Mouse (Mus musculus) gastrocnemius, adult 2 months (tissue): ENCODE measurements around the gene Hpd. TPM values are rescaled to one million over a fixed set of nuclear protein-coding genes. Genes with fewer than 3 reads are reported as not detected.

Experiments
- DNase-seq: peaks from one replicate; pipeline ENCODE4 v3.0.0; 2022
- H3K27ac ChIP-seq: fragments of 200-600 bp; 2 replicates; pipeline ENCODE4 v1.8.1; 2022; ENCODE audit warnings: mild to moderate bottlenecking
- H3K4me3 ChIP-seq: fragments of 200-600 bp; 2 replicates; pipeline ENCODE4 v1.8.1; 2022; ENCODE audit warnings: mild to moderate bottlenecking, moderate library complexity
- CTCF ChIP-seq: fragments of 200-600 bp; IDR thresholded peaks from 2 replicates; pipeline ENCODE4 v1.8.1; 2022; ENCODE audit warnings: antibody characterized with exemption, mild to moderate bottlenecking, moderate library complexity
- intact Hi-C: fragments of 180-260 bp; cut with DNase I; formaldehyde crosslinking; loops from one replicate; pipeline ENCODE4 v1.15.1; 2025
- total RNA-seq, 2 experiments: library from RNA; stranded (reverse); gene quantifications; 2 replicates each; pipeline ENCODE4 v1.2.3; 2021

Gene Hpd
- total RNA-seq, 2 experiments from 2014 or later: not detected

DNA sequence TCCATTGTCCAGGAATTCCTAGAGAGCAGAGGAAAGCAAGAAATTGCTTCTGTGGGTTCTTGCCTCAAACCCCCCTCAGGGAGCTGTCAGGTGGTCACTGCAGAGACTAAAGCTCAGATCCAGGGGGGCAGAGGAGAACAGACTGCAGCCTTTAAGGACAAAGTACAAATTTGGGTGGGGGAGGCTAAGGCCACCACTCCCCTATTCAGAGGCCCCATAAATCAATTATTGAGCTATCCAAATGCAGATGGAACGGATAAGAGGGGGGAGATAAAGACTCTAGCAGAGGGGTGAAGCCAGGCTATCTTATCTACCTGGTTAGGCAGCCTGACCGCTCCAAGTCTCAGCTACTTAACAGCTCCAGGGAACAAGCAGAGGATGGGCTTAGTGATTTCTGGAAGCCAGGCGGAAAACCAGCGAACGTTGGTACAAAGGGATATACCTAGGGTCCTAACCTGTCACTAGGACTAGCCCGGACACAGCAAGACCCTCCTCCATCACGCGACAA lies 47.6 kb downstream of the Hpd start:
- intact Hi-C loops: no loop called here
- DNase-seq: peak; percentile 23
- Histone ChIP-seq H3K27ac (peak overlapping the region; percentile 98), H3K4me3 (peak overlapping the region; percentile 88)
- TF ChIP-seq CTCF: no peak

- Histone ChIP-seq H3K27ac (peak overlapping the region; percentile 98), H3K4me3 (peak overlapping the region; percentile 88)
- peak; percentile 93 for DNase-seq
- intact Hi-C loops: no loop called here
- TF ChIP-seq CTCF: no peak
Measured at GRCm38 (mm10) chr5:123134186-123134874, 48.2 kb downstream of the Hpd start.

GRCm38 (mm10) chr5:123133784-123134143 lies 48.8 kb downstream of the Hpd start:
- TF ChIP-seq CTCF: no peak
- peak overlapping the region; percentile 88 for H3K4me3 ChIP-seq
- peak; percentile 54 for DNase-seq
- intact Hi-C loops: loop anchor here (1.0 to 2.0 kb wide), 3 partner anchors 15 to 69 kb away; no protein-coding TSS in a partner anchor
- peak overlapping the region; percentile 98 for H3K27ac ChIP-seq

GRCm38 (mm10) chr5:123133083-123133783 lies 49.3 kb downstream of the Hpd start:
- TF ChIP-seq CTCF: no peak; the same call in 1 of the 2 replicates
- H3K27ac ChIP-seq: peak overlapping the region; percentile 98
- peak; percentile 88 for DNase-seq
- peak overlapping the region; percentile 88 for H3K4me3 ChIP-seq
- intact Hi-C loops: loop anchor here (1.0 to 2.0 kb wide), 3 partner anchors 14 to 68 kb away; no protein-coding TSS in a partner anchor

- peak; percentile 87 for DNase-seq
- TF ChIP-seq CTCF: peak; percentile 93
- Histone ChIP-seq H3K27ac (peak within 1 kb of the TSS; percentile 98), H3K4me3 (peak within 1 kb of the TSS; percentile 88)
- intact Hi-C loops: loop anchor here (1.0 to 2.0 kb wide), 3 partner anchors 14 to 68 kb away; no protein-coding TSS in a partner anchor
Measured at GRCm38 (mm10) chr5:123132308-123133071, 50.0 kb downstream of the Hpd start, which contains the start of gene Rhof. Gene Rhof, minus strand, starts transcription at chr5:123132692.

DNA sequence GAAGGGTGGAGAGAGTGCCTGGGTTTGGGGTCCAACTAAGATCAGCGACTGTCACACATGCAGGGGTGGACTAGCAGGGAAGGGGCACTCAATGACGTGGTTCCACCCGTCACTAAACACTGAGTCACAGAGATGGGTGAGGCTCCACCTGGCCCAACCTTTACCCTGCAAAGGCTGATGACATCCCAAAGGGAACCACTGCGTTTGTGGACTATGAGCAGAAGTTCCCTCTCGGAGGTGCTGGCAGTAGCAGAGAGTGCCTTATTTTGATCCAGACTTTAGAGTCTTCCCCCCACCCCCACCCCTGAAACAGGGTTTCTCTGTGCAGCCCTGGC lies 51.7 kb downstream of the Hpd start:
- no peak overlapping the region for H3K27ac ChIP-seq
- no peak for DNase-seq
- TF ChIP-seq CTCF: no peak
- H3K4me3 ChIP-seq: no peak overlapping the region
- intact Hi-C loops: no loop called here

DNA sequence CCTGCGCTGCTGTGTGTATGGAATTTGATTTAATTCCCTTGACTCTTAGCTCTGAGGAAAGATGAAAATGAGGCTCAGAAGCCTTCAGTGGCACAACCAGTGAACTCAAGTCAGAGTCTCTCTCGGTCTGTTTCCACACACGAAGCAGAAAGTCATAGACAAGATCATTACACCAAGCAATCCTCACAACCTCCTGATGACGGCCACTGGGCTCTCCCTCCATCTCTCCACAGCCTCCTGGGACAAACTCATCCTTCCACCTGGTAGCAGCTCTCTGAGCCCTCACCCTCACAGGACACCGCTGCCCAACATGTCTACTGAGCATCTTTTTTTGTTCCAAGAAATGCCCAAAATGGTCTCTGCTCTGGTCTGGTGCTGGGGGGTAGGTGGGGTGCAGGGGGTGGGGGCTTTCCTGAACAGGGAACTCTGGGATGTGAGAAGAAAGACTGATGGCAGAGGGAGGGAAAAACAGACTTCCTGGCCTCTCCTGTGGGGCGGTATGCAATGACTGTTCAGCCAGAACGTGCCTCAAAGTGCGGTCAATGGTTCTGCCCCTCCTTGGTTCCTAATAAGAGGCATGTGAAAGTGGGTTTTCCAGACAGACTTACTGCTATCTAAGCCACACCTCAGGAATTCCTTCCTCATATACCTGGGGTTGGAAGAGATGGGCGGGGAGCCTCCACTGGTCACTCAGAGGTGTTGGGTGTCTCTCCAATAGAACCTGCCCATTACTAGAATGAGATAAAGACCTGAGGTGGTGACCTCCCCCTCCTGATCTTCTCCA lies 52.3 kb downstream of the Hpd start:
- no peak for TF ChIP-seq CTCF
- intact Hi-C loops: no loop called here
- Histone ChIP-seq H3K27ac (no peak overlapping the region), H3K4me3 (no peak overlapping the region)
- no peak for DNase-seq

DNA sequence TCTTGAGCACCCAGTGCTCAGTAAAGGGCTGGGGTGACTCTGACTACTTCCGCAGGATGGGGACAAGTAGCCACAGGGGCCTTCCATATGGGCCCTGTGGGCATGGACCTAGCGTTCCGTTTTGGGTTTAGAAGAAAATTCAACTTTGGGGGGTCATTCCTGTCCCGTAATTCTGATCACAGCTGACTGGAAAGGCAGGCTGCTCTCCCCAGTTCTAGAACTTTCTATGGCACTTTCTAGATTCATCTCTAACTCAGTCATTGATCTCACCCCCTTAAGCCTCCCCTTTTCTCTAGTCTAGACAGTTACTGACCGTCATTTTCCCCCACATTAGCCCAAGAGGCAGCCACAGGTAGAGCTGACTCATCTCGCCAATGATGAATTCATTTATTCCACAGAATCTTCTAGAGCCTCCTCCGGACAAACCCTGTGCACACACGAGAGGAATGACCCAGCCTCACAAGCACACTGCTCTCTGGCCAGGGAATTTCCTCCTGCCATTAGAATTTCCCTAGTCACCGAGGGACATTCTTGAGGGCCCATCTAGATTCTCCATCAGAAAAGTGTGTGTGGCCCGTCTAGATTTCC lies 53.3 kb downstream of the Hpd start:
- no peak overlapping the region for H3K4me3 ChIP-seq
- DNase-seq: no peak
- intact Hi-C loops: no loop called here
- TF ChIP-seq CTCF: no peak
- no peak overlapping the region for H3K27ac ChIP-seq

GRCm38 (mm10) chr5:123128426-123129169 lies 53.9 kb downstream of the Hpd start:
- Histone ChIP-seq H3K27ac (0 out of 2 replicates have a peak overlapping the region, but pooled peaks have one; percentile 9), H3K4me3 (no peak overlapping the region; the same call in 1 of the 2 replicates)
- DNase-seq: no peak
- no peak for TF ChIP-seq CTCF
- intact Hi-C loops: no loop called here

DNA sequence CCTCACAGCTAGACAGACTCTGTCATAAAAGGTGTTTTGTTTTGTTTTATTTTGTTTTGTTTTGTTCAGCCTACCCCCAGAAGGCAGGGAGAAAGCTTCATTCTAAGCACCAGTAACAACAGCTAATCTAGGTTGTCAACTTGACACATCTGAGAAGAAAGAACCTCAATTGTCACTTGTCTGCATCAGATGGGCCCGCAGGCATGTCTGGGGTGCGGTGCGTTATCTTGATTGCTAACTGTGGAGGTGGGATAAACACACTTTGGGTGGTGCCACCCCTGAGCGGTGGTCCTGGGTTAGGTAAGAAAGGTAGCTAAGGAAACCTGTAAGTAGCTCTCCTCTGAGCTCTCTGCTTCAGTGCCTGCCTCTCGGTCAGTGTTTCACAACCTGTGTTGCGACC lies 55.5 kb downstream of the Hpd start:
- intact Hi-C loops: no loop called here
- H3K27ac ChIP-seq: peak overlapping the region; percentile 80
- TF ChIP-seq CTCF: no peak

More for the DNA sequence above, 55.5 kb downstream of the Hpd start:
- DNase-seq: no peak
- no peak overlapping the region for H3K4me3 ChIP-seq
